Mouse (Mus musculus): ENCODE results near the gene Tbc1d16. TPM values are rescaled to one million over a fixed set of nuclear protein-coding genes. Genes with fewer than 3 reads are reported as not detected.
A peak's percentile ranks its signal among the peaks of the same experiment; 100 is the strongest.

Gene Tbc1d16
- polyA plus RNA-seq, 1 experiment: 5.0 TPM

- Histone ChIP-seq H3K4me1 (ENCODE audit: control insufficient read depth, insufficient read depth, insufficient read length, low read length) (no peaks in the 10 kb centered on the region), H3K27ac (ENCODE audit: insufficient read depth, low read depth, low read length) (no peak overlapping the region), H3K27me3 (ENCODE audit: control insufficient read depth, insufficient read depth, low read length) (no peaks in the 10 kb centered on the region), H3K36me3 (ENCODE audit: control insufficient read depth, insufficient read depth, low read length) (no peaks in the 10 kb centered on the region), H3K4me3 (ENCODE audit: low read depth, low read length) (no peak overlapping the region)
- TF ChIP-seq CTCF (IDR thresholded peaks at IDR 0.05; ENCODE audit: extremely low read depth, insufficient read length, insufficient replicate concordance, low read depth, low read length): no peak
- WGBS: 86% methylated on average over 10 of the region's 10 CpGs
These were observed 77.2 kb downstream of the Tbc1d16 start for GRCm38 (mm10) chr11:119151073-119151607.

GRCm38 (mm10) chr11:119150442-119150841 is 77.9 kb downstream of the Tbc1d16 start:
- no peaks in the 10 kb centered on the region for H3K27me3 ChIP-seq (ENCODE audit: control insufficient read depth, insufficient read depth, low read length)
- H3K27ac ChIP-seq (ENCODE audit: insufficient read depth, low read depth, low read length): no peak overlapping the region
- H3K4me3 ChIP-seq (ENCODE audit: low read depth, low read length): no peak overlapping the region
- 90% methylated on average over 10 of the region's 10 CpGs for WGBS
- H3K4me1 ChIP-seq (ENCODE audit: control insufficient read depth, insufficient read depth, insufficient read length, low read length): no peaks in the 10 kb centered on the region
- no peaks in the 10 kb centered on the region for H3K36me3 ChIP-seq (ENCODE audit: control insufficient read depth, insufficient read depth, low read length)
- TF ChIP-seq POLR2A (IDR thresholded peaks at IDR 0.05; ENCODE audit: low read depth, low read length) (no peak), CTCF (IDR thresholded peaks at IDR 0.05; ENCODE audit: extremely low read depth, insufficient read length, insufficient replicate concordance, low read depth, low read length) (no peak)

- Histone ChIP-seq H3K27me3 (ENCODE audit: control insufficient read depth, insufficient read depth, low read length) (no peaks in the 10 kb centered on the region), H3K4me3 (ENCODE audit: low read depth, low read length) (no peak overlapping the region), H3K4me1 (ENCODE audit: control insufficient read depth, insufficient read depth, insufficient read length, low read length) (no peaks in the 10 kb centered on the region), H3K36me3 (ENCODE audit: control insufficient read depth, insufficient read depth, low read length) (no peaks in the 10 kb centered on the region), H3K27ac (ENCODE audit: insufficient read depth, low read depth, low read length) (no peak overlapping the region)
- WGBS: 84% methylated on average over 13 of the region's 13 CpGs
- TF ChIP-seq POLR2A (IDR thresholded peaks at IDR 0.05; ENCODE audit: low read depth, low read length) (no peak), CTCF (IDR thresholded peaks at IDR 0.05; ENCODE audit: extremely low read depth, insufficient read length, insufficient replicate concordance, low read depth, low read length) (no peak)
These were observed 79.5 kb downstream of the Tbc1d16 start for GRCm38 (mm10) chr11:119148829-119149228.

- Histone ChIP-seq H3K4me1 (ENCODE audit: control insufficient read depth, insufficient read depth, insufficient read length, low read length) (no peaks in the 10 kb centered on the region), H3K27me3 (ENCODE audit: control insufficient read depth, insufficient read depth, low read length) (no peaks in the 10 kb centered on the region), H3K36me3 (ENCODE audit: control insufficient read depth, insufficient read depth, low read length) (no peaks in the 10 kb centered on the region), H3K27ac (ENCODE audit: insufficient read depth, low read depth, low read length) (no peak overlapping the region), H3K4me3 (ENCODE audit: low read depth, low read length) (no peak overlapping the region)
- TF ChIP-seq POLR2A (IDR thresholded peaks at IDR 0.05; ENCODE audit: low read depth, low read length) (no peak), CTCF (IDR thresholded peaks at IDR 0.05; ENCODE audit: extremely low read depth, insufficient read length, insufficient replicate concordance, low read depth, low read length) (no peak)
- 88% methylated on average over 8 of the region's 8 CpGs for WGBS
These were observed 81.1 kb downstream of the Tbc1d16 start for GRCm38 (mm10) chr11:119147153-119147552.

GRCm38 (mm10) chr11:119146140-119146539 is 82.2 kb downstream of the Tbc1d16 start:
- WGBS: 47% methylated on average over 12 of the region's 12 CpGs
- Histone ChIP-seq H3K4me3 (ENCODE audit: low read depth, low read length) (no peak overlapping the region), H3K27ac (ENCODE audit: insufficient read depth, low read depth, low read length) (no peak overlapping the region), H3K27me3 (ENCODE audit: control insufficient read depth, insufficient read depth, low read length) (no peaks in the 10 kb centered on the region), H3K36me3 (ENCODE audit: control insufficient read depth, insufficient read depth, low read length) (no peaks in the 10 kb centered on the region), H3K4me1 (ENCODE audit: control insufficient read depth, insufficient read depth, insufficient read length, low read length) (no peaks in the 10 kb centered on the region)
- TF ChIP-seq CTCF (IDR thresholded peaks at IDR 0.05; ENCODE audit: extremely low read depth, insufficient read length, insufficient replicate concordance, low read depth, low read length) (no peak), POLR2A (IDR thresholded peaks at IDR 0.05; ENCODE audit: low read depth, low read length) (0 out of 2 replicates have a peak, but pooled peaks have one; percentile 14)

GRCm38 (mm10) chr11:119144801-119145475 is 83.4 kb downstream of the Tbc1d16 start:
- TF ChIP-seq CTCF (IDR thresholded peaks at IDR 0.05; ENCODE audit: extremely low read depth, insufficient read length, insufficient replicate concordance, low read depth, low read length): no peak
- TF ChIP-seq POLR2A (IDR thresholded peaks at IDR 0.05; ENCODE audit: low read depth, low read length): no peak
- Histone ChIP-seq H3K4me3 (ENCODE audit: low read depth, low read length) (no peak overlapping the region), H3K27me3 (ENCODE audit: control insufficient read depth, insufficient read depth, low read length) (no peaks in the 10 kb centered on the region), H3K4me1 (ENCODE audit: control insufficient read depth, insufficient read depth, insufficient read length, low read length) (no peaks in the 10 kb centered on the region), H3K27ac (ENCODE audit: insufficient read depth, low read depth, low read length) (no peak overlapping the region), H3K36me3 (ENCODE audit: control insufficient read depth, insufficient read depth, low read length) (no peaks in the 10 kb centered on the region)
- 81% methylated on average over 16 of the region's 16 CpGs for WGBS

- Histone ChIP-seq H3K4me1 (ENCODE audit: control insufficient read depth, insufficient read depth, insufficient read length, low read length) (no peaks in the 10 kb centered on the region), H3K36me3 (ENCODE audit: control insufficient read depth, insufficient read depth, low read length) (no peaks in the 10 kb centered on the region), H3K4me3 (ENCODE audit: low read depth, low read length) (no peak overlapping the region), H3K27ac (ENCODE audit: insufficient read depth, low read depth, low read length) (no peak overlapping the region), H3K27me3 (ENCODE audit: control insufficient read depth, insufficient read depth, low read length) (no peaks in the 10 kb centered on the region)
- WGBS: 92% methylated on average over 16 of the region's 16 CpGs
- TF ChIP-seq CTCF (IDR thresholded peaks at IDR 0.05; ENCODE audit: extremely low read depth, insufficient read length, insufficient replicate concordance, low read depth, low read length) (no peak), POLR2A (IDR thresholded peaks at IDR 0.05; ENCODE audit: low read depth, low read length) (no peak)
These were observed 84.8 kb downstream of the Tbc1d16 start for GRCm38 (mm10) chr11:119143376-119144002.

Data from small intestine, adult 2 months (tissue).